Mouse (Mus musculus) brain, embryonic 14.5 days (tissue): Measurements from ENCODE around the gene Tmigd1.

Experiments used
- CTCF ChIP-seq: fragments of 200-500 bp; IDR thresholded peaks from 2 replicates; pipeline ENCODE4 v1.5.1; 2012; ENCODE audit warnings: inconsistent platforms, mild to moderate bottlenecking, moderate library complexity, borderline replicate concordance; ENCODE audit not compliant: insufficient read depth, insufficient read length; ENCODE audit errors: extremely low read depth
- POLR2A ChIP-seq: fragments of 200-500 bp; IDR thresholded peaks from 2 replicates; pipeline ENCODE4 v1.6.1; 2012; ENCODE audit warnings: mild to moderate bottlenecking, inconsistent platforms, borderline replicate concordance; ENCODE audit not compliant: poor library complexity, insufficient read depth, insufficient read length, severe bottlenecking; ENCODE audit errors: extremely low read depth

GRCm38 (mm10) chr11:76899758-76900738, 1.9 kb upstream of the Tmigd1 start:
- TF ChIP-seq CTCF, result peak; percentile 43; the same call in 1 of the 2 replicates
- no peak for TF ChIP-seq POLR2A
